Mouse (Mus musculus): Measurements from ENCODE around the gene Mypn.

GRCm38 (mm10) chr10:63244055-63244671 lies 40.4 kb upstream of the Mypn start:
- TF ChIP-seq EP300 (optimal IDR thresholded peaks at IDR 0.05) (no peak), CTCF (IDR thresholded peaks at IDR 0.05; ENCODE audit: low read depth) (no peak)
